Comparison of ENCODE assay signal across 12 mouse cellular contexts in the genomic region with DNA sequence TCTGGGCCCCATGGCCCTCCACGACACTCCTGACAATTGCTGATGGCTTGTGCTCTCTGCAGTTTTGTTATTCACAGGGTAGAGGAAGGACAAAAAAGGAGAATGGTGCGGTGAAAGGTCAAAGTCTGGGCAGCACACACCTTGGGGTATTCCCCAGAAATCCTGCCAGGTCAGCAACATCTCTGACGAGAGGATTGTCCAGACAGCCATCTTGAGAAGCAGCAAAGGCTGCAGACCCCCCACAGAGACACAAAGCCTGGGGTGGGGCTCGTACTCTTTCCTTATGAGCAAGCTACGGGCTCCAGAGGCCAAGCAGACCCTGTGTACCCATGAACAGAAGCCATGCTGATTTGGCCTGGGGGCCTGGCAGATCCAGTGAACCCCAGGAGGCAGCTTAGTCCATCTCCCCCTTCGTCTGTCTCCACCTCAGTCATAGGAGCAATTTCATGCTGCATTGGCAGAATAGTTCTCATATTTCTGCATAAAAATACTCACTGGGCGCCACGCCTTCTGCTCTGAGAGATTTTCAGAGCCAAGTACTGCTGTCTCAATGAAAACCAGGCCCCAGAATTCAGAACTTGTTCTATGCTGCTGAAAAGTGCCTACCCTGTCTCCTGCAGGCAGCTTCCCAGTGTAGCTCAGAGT. TPM values are rescaled to one million over a fixed set of nuclear protein-coding genes. Genes with fewer than 3 reads are reported as not detected.
DNase-seq lines count a peak whose midpoint lies in the region; ATAC-seq and TF ChIP-seq lines count a peak whose summit lies in the region.
"Had no signal": no experiment of that assay in that cellular context is flagged by ENCODE, and none has a peak within 500 bp of the region (broad histone marks: within the 10 kb centered on the region; RNA-seq: fewer than 3 reads in every experiment).

No protein-coding gene starts in this region.

- H3K36me3 ChIP-seq in lung, embryonic 15.5 days: no peaks in the 10 kb centered on the region
- H3K36me3 ChIP-seq in embryonic facial prominence, embryonic 14.5 days (ENCODE audit: control insufficient read depth, insufficient read depth, low read length): no peaks in the 10 kb centered on the region
- H3K36me3 ChIP-seq in myocyte (ENCODE audit: control insufficient read depth, insufficient read depth): no peaks in the 10 kb centered on the region
- H3K36me3 ChIP-seq in thymus, adult 2 months (ENCODE audit: control insufficient read depth, insufficient read depth, low read length): no peaks in the 10 kb centered on the region

- ATAC-seq in lung, embryonic 15.5 days (ENCODE audit: borderline replicate concordance, extremely low read depth, low FRiP score, low TSS enrichment): no peak
- ATAC-seq in embryonic facial prominence, embryonic 14.5 days (ENCODE audit: low read depth): peak; percentile 58

- peaks cover 13% of the 10 kb centered on the region for H3K4me1 ChIP-seq in lung, embryonic 15.5 days
- H3K4me1 ChIP-seq in lung, adult 2 months (ENCODE audit: control insufficient read depth, insufficient read depth, low read length): no peaks in the 10 kb centered on the region
- peaks cover 21% of the 10 kb centered on the region for H3K4me1 ChIP-seq in embryonic facial prominence, embryonic 14.5 days (ENCODE audit: control insufficient read depth, insufficient read depth, low read length)
- no peaks in the 10 kb centered on the region for H3K4me1 ChIP-seq in thymus, adult 2 months (replicated peaks; ENCODE audit: control insufficient read depth, insufficient read depth, low read length)

- no peaks in the 10 kb centered on the region for H3K27me3 ChIP-seq in lung, embryonic 15.5 days
- H3K27me3 ChIP-seq in embryonic facial prominence, embryonic 14.5 days (replicated peaks; ENCODE audit: control insufficient read depth, insufficient read depth, low read length): no peaks in the 10 kb centered on the region
- no peaks in the 10 kb centered on the region for H3K27me3 ChIP-seq in myocyte (ENCODE audit: control insufficient read depth, insufficient read depth, insufficient read length)
- H3K27me3 ChIP-seq in thymus, adult 2 months (ENCODE audit: control insufficient read depth, insufficient read depth, low read length): no peaks in the 10 kb centered on the region

- no peak for TF ChIP-seq CTCF in lung, adult 2 months (IDR thresholded peaks at IDR 0.05; ENCODE audit: insufficient read depth, low read length)
- TF ChIP-seq CTCF in thymus, adult 2 months (IDR thresholded peaks at IDR 0.05; ENCODE audit: borderline replicate concordance, control insufficient read depth, extremely low read depth, insufficient read depth, low read length, poor library complexity): no peak

- no peak overlapping the region for H3K9ac ChIP-seq in lung, embryonic 15.5 days
- 0 out of 2 replicates have a peak overlapping the region, but pooled peaks have one; percentile 5 for H3K9ac ChIP-seq in embryonic facial prominence, embryonic 14.5 days (ENCODE audit: low read depth, low read length)

- H3K9me3 ChIP-seq in lung, embryonic 15.5 days: no peaks in the 10 kb centered on the region
- H3K9me3 ChIP-seq in embryonic facial prominence, embryonic 14.5 days (ENCODE audit: control insufficient read depth, low read length): peaks cover 17% of the 10 kb centered on the region

- H3K4me3 ChIP-seq in lung, embryonic 15.5 days: no peak overlapping the region
- no peak overlapping the region for H3K4me3 ChIP-seq in lung, adult 2 months (replicated peaks; ENCODE audit: extremely low read depth, low read depth, low read length)
- H3K4me3 ChIP-seq in embryonic facial prominence, embryonic 14.5 days (ENCODE audit: low read depth, low read length): no peak overlapping the region
- H3K4me3 ChIP-seq in myocyte: no peak overlapping the region
- H3K4me3 ChIP-seq in thymus, adult 2 months (ENCODE audit: control insufficient read depth, insufficient read depth, low read length): no peak overlapping the region

- peak; percentile 38 for DNase-seq in gastrocnemius, adult 18-20 months (ENCODE audit: low spot score)
- no peak for DNase-seq in gastrocnemius, postnatal 10 days
- DNase-seq in lung, adult 2 months: no peak
- DNase-seq in embryonic facial prominence, embryonic 14.5 days (ENCODE audit: low spot score): peak; percentile 88
- DNase-seq in layer of hippocampus, adult 11-12 months (ENCODE audit: low spot score): no peak
- no peak for DNase-seq in thymus, adult 2 months
- DNase-seq: kidney, postnatal 10 days; liver had no signal

- WGBS in lung, embryonic 15.5 days: 59% methylated on average over 8 of the region's 8 CpGs
- 75% methylated on average over 8 of the region's 8 CpGs for WGBS in lung, adult 2 months
- 23% methylated on average over 8 of the region's 8 CpGs for WGBS in embryonic facial prominence, embryonic 14.5 days
- WGBS in thymus, adult 2 months: 91% methylated on average over 8 of the region's 8 CpGs

- TF ChIP-seq POLR2A in lung, adult 2 months (IDR thresholded peaks at IDR 0.05; ENCODE audit: borderline replicate concordance, extremely low read depth, low read depth, low read length): no peak
- no peak for TF ChIP-seq POLR2A in myocyte (IDR thresholded peaks at IDR 0.05; ENCODE audit: insufficient read length, low read depth)
- no peak for TF ChIP-seq POLR2A in thymus, adult 2 months (IDR thresholded peaks at IDR 0.05; ENCODE audit: control insufficient read depth, extremely low read depth, insufficient read depth, low read length, poor library complexity)

- peak overlapping the region; percentile 42; the same call in 1 of the 2 replicates for H3K27ac ChIP-seq in lung, embryonic 15.5 days
- H3K27ac ChIP-seq in embryonic facial prominence, embryonic 14.5 days (replicated peaks; ENCODE audit: low read depth, low read length): peak overlapping the region; percentile 74
- H3K27ac ChIP-seq in thymus, adult 2 months (ENCODE audit: control insufficient read depth, insufficient read depth, low read length): no peak overlapping the region

- H3K4me2 ChIP-seq in lung, embryonic 15.5 days: no peak overlapping the region
- H3K4me2 ChIP-seq in embryonic facial prominence, embryonic 14.5 days (ENCODE audit: low read depth, low read length): 0 out of 2 replicates have a peak overlapping the region, but pooled peaks have one; percentile 16
- H3K4me2 ChIP-seq in myocyte (ENCODE audit: low read depth): peak overlapping the region; percentile 48
- H3K4me2 ChIP-seq: midbrain, embryonic 11.5 days had no signal

- H3ac ChIP-seq in myocyte (ENCODE audit: control insufficient read depth, insufficient read length): no peak overlapping the region

- no peaks in the 10 kb centered on the region for H3K79me2 ChIP-seq in myocyte (ENCODE audit: control insufficient read depth, insufficient read depth)

TF ChIP-seq in myocyte, 11 proteins besides CTCF, POLR2A, EP300 and RAD21:
- no peak for TF ChIP-seq REST (IDR thresholded peaks at IDR 0.05; ENCODE audit: insufficient read depth, insufficient read length)

RNA-seq across cellular contexts. Expression of a gene that starts 27.5 kb away (rescaled TPM):
- total RNA-seq in gastrocnemius, adult 18-20 months (2021): 1 to 10 TPM in 1 of 2 experiments, under 1 TPM in 1; 1.00 to 1.9 TPM
- total RNA-seq in gastrocnemius, postnatal 10 days (2021): 1 to 10 TPM; 2.6 to 4.3 TPM
- 5.9 and 7.7 TPM in 2 replicates for polyA plus RNA-seq in lung, embryonic 15.5 days (2015; fragmentation: Nextera tagmentation; extraction: Ambion mirVana)
- 14.2 and 15.5 TPM in 2 replicates for polyA plus RNA-seq in lung, adult 2 months (2012; rRNA removed)
- 3.9 and 4.7 TPM in 2 replicates for polyA plus RNA-seq in embryonic facial prominence, embryonic 14.5 days (2014; fragmentation: Nextera tagmentation; extraction: Ambion mirVana)
- polyA plus RNA-seq in myocyte (2012; fragmentation: generic; extraction: Trizol): 2.6 TPM
- 3.8 and 5.0 TPM in 2 replicates for polyA plus RNA-seq in thymus, adult 2 months (2012; rRNA removed)

RNA-seq across cellular contexts. Expression of a gene that starts 27.7 kb away (rescaled TPM):
- total RNA-seq in gastrocnemius, adult 18-20 months (2021): 10 to 100 TPM; 53.0 to 58.0 TPM
- 10 to 100 TPM; 49.0 to 58.1 TPM for total RNA-seq in gastrocnemius, postnatal 10 days (2021)
- 157 and 163 TPM in 2 replicates for polyA plus RNA-seq in lung, embryonic 15.5 days (2015; fragmentation: Nextera tagmentation; extraction: Ambion mirVana)
- polyA plus RNA-seq in lung, adult 2 months (2012; rRNA removed): 76.1 and 85.9 TPM in 2 replicates
- 180 and 187 TPM in 2 replicates for polyA plus RNA-seq in embryonic facial prominence, embryonic 14.5 days (2014; fragmentation: Nextera tagmentation; extraction: Ambion mirVana)
- 117 TPM for polyA plus RNA-seq in myocyte (2012; fragmentation: generic; extraction: Trizol)
- polyA plus RNA-seq in thymus, adult 2 months (2012; rRNA removed): 107 and 111 TPM in 2 replicates

RNA-seq across cellular contexts. Expression of a gene that starts 47.1 kb away (rescaled TPM):
- total RNA-seq in gastrocnemius, adult 18-20 months (2021): 10 to 100 TPM; 11.2 to 12.6 TPM
- total RNA-seq in gastrocnemius, postnatal 10 days (2021): 10 to 100 TPM; 10.5 to 13.6 TPM
- 21.1 and 26.2 TPM in 2 replicates for polyA plus RNA-seq in lung, embryonic 15.5 days (2015; fragmentation: Nextera tagmentation; extraction: Ambion mirVana)
- polyA plus RNA-seq in lung, adult 2 months (2012; rRNA removed): 20.8 and 23.7 TPM in 2 replicates
- 5.8 and 7.3 TPM in 2 replicates for polyA plus RNA-seq in embryonic facial prominence, embryonic 14.5 days (2014; fragmentation: Nextera tagmentation; extraction: Ambion mirVana)
- polyA plus RNA-seq in myocyte (2012; fragmentation: generic; extraction: Trizol): 12.4 TPM
- polyA plus RNA-seq in thymus, adult 2 months (2012; rRNA removed): 32.8 and 38.0 TPM in 2 replicates

RNA-seq across cellular contexts. Expression of a gene that starts 57.3 kb away (rescaled TPM):
- total RNA-seq in gastrocnemius, adult 18-20 months (2021): under 1 TPM; 0.09 TPM
- total RNA-seq in gastrocnemius, postnatal 10 days (2021): under 1 TPM; 0.09 to 0.14 TPM
- 11.1 and 11.2 TPM in 2 replicates for polyA plus RNA-seq in lung, embryonic 15.5 days (2015; fragmentation: Nextera tagmentation; extraction: Ambion mirVana)
- polyA plus RNA-seq in lung, adult 2 months (2012; rRNA removed): 15.1 and 23.9 TPM in 2 replicates
- polyA plus RNA-seq in embryonic facial prominence, embryonic 14.5 days (2014; fragmentation: Nextera tagmentation; extraction: Ambion mirVana): 9.8 and 11.2 TPM in 2 replicates
- 0.06 TPM for polyA plus RNA-seq in myocyte (2012; fragmentation: generic; extraction: Trizol)
- polyA plus RNA-seq in thymus, adult 2 months (2012; rRNA removed): 7.6 and 10.0 TPM in 2 replicates
- total RNA-seq: neutrophil, adult 5-6 weeks had no signal

Comparison
In these comparisons a context has a peak if more than half of its experiments do, and no peak if none do; other contexts are left out.
1. DNase-seq: peak in gastrocnemius, adult 18-20 months (single experiment) and embryonic facial prominence, embryonic 14.5 days (single experiment); none in gastrocnemius, postnatal 10 days (single experiment), lung, adult 2 months (single experiment), layer of hippocampus, adult 11-12 months (single experiment) and thymus, adult 2 months (single experiment).